Mouse (Mus musculus): ENCODE results near the gene 4930430A15Rik.

The 4930430A15Rik gene

DNA sequence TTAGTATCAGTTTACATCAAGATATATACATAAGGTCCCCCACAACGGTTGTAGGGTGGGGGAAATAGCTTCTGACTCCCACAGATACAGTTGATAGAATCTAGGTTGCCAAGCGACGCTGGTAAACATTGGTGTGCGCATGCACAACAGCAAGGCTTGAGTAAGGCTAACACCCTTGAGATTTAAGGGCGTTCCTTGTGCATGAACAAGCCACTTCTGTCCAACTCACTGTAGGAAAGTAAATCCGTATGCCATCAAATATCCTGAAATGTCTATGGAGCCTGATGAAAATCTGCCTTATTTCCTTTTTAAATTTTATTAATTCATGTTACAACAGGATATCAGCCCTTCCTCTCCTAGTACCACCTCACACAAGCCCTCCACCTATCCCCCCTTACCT lies at the start of gene 4930430A15Rik:
4930430A15Rik (minus strand) TSS at position 101 of the 400 bp plus-strand sequence.
- no peak for DNase-seq (ENCODE audit: low spot score in 2 of 2)

DNA sequence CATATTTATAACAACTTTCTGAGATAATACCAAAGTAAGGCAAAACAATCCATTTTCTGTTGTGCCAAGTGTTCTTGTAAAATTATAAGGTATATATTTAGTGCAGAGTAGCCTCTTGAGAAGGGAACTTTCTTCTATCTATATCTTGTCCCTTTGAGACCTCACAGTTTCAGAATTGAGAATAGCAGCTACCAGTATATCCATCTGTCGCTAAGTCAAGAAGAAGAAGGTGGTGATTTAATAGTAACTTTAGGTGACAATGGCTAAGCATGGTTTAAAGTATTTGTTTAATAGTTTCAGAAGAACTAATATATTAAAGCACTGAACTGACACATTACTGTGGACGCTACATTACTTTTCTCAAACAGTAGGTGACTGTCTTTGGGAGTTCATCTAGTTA lies 44.6 kb upstream of the 4930430A15Rik start, which contains the start of gene Olfr1277:
Olfr1277 (minus strand) TSS at position 101 of the 400 bp plus-strand sequence.
- no peak for DNase-seq (ENCODE audit: low spot score in 2 of 2)

DNA sequence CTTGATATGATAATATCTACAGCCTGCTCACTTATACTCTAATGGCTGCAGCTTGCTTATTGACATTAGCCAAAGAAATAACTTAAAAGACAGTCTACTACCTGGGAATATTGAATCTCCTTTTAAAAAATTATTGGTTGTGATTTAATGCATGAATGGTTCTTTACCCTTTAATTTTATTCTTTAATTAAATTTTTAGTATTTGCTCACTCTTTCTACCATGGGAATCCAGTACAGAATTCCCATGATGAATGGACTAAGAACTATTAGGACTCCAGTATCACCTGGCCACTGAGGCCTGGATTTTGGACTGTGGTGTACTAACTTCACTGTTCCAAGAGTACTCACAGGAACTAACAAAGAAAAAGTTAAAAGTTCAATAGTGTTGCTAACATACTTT lies 24.8 kb upstream of the 4930430A15Rik start, which contains the start of gene Olfr1276:
Olfr1276 (plus strand) TSS at position 301 of the 400 bp plus-strand sequence.
- DNase-seq (ENCODE audit: low spot score in 2 of 2), result no peak

DNA sequence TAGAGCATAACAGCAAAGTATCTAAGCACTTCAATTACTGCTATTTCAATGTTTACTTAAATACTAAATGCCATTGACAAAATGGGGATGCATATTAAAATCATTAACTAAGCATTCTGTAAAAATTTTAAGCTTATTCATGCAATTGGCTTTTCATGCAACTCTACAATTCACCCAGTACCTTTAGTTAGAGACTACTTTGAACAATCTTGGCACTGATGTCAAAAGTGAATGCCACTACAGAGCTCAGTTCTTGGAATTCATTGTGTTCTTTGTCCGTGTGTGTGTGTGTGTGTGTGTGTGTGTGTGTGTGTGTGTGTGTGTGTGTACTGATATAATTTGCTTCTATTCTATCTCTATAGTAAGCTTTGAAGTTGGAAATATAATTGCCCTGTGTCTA lies 5.8 kb upstream of the 4930430A15Rik start, which contains the start of gene Olfr1275:
Olfr1275 (minus strand) TSS at position 101 of the 400 bp plus-strand sequence.
- DNase-seq (ENCODE audit: low spot score in 2 of 2), result no peak

DNA sequence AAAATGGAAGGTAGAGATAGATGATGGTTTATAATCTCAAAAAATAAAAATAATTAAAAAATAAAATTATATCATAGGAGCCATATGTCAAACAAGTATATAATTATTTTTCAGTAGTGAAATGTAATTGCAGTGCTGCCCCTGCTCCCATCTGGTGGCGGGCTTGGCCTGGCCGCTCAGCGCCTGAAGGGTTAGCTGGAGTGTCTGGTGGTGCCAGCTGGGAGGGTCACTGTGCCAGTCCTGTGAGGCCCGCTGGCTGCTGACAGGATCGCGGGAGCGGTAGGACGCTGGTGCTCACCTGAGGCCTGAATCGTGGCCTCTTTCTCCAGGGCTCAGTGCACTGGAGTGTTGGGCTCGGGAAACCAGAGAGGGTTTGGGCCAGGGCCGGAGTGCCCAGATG lies 47.3 kb downstream of the 4930430A15Rik start:
- no peak for DNase-seq (ENCODE audit: low spot score in 2 of 2)

DNA sequence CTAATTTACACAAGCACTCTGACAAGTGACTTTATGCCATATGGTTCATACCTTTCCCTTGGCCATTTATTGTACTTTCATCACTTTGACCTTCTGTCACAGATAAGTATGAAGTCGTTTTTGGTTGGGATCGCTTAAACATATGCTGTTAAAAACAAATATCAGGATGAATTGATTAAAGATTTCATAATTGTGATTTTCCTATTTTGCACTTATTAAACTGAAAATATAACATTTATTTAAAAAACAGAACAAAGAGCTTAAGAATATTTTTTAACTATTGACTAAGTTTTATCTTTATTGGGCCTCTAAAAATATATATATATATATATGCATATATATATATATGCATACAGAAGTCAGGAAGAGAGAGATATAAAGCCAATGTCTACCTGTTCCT lies 76.6 kb downstream of the 4930430A15Rik start, which contains the start of gene Gm15130:
Gm15130 (minus strand) TSS at position 101 of the 400 bp plus-strand sequence.
- no peak for DNase-seq (ENCODE audit: low spot score in 2 of 2)

DNA sequence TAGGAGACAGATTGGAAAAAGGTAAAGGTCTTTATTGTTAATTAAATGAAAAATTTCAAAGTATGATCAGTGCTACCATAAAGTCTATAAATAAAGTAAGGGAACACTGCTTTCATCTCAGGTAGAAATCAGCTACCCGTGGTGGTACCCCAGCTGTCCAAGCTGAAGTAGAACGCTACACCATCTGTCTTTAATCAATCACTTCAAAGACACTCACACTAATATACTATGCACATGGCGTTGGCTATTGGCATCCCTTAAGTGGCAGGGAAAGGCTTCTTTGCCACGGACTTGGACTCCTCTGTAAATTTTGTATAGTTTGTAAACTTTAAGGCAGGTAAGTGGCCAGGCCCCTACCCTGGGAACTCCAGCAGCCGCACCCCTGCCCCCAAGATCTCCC lies 93.7 kb downstream of the 4930430A15Rik start:
- DNase-seq (ENCODE audit: low spot score in 2 of 2), result no peak

Measured in right cerebral cortex, postnatal 10 days (tissue).